Mouse (Mus musculus) neutrophil, adult 65 days (primary cell): ENCODE results near the gene B3galt6. TPM values are rescaled to one million over a fixed set of nuclear protein-coding genes. Genes with fewer than 3 reads are reported as not detected.

Experiments used
- total RNA-seq: library from RNA; stranded (reverse); gene quantifications from 2 replicates; pipeline ENCODE4 v1.2.4, GENCODE M21; 2023

B3galt6 gene
- 1.6 and 1.9 TPM in 2 replicates for total RNA-seq

DNA sequence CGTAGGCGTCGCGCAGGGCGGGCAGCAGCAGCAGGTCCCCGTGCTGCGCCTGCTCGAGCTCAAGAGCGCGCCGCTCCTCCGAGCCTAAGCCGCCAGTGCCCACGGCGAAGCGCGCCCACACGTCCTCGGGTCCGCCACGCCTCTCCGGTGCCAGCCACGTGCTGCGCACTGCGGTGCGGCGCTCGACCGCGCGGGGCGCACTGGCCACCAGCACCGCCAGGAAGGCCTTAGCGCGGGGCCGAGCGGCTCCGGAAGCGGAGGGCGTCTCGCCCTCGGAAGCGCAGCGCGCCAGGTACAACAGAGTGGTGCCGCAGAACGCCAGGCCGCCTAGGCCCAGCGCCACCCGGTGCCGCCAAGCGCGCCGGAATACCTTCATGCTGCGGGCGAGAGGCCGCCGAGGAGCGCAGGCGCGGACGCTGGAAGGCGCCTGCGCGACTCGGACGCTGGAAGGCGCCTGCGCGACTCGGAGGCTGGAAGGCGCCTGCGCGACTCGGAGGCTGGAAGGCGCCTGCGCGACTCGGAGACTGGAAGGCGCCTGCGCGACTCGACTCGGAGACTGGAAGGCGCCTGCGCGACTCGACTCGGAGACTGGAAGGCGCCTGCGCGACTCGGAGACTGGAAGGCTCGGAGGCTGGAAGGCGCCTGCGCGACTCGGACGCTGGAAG is at the start of gene B3galt6, which contains the start of gene Sdf4:
B3galt6 (minus strand) TSS at position 409 of the 665 bp plus-strand sequence.
Sdf4 (plus strand) TSS at position 632 of the 665 bp plus-strand sequence.

DNA sequence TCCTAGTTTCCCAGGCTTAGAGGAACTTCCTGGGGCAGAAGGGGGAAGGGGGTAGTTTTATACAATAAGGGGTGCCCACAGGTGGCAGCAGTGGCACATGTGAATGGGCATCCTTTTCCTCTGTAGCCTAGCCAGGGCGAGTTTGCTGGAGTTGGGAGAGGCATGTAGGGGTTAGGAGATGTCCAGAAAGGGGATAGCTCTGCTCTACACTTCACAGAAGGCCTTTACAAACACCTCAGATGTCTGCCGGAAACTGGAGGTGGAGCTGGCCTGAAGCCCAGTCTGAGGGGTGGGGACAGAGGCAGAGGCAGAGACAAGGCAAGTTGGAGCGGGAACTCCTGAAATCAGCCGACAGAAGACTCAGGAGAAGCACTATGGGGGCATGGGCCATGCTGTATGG is 33.6 kb upstream of the B3galt6 start, which contains the start of gene Tnfrsf18:
Tnfrsf18 (plus strand) TSS at position 152 of the 400 bp plus-strand sequence.

DNA sequence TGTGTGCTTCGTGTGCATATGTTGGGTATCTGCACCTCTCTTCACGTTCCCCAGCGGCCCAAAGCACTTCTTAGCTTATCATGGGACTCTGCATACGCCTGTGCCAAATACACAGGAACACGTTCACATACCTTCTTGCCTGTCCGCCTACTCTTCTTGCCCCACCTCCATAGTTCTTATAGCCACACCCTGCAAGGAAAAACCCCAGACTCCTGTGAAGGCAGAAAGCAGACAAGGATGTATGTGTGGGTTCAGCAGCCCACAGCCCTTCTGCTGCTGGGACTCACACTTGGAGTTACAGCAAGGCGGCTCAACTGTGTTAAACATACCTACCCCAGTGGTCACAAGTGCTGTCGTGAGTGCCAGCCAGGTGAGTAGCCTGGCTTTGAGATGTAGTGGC is 21.2 kb upstream of the B3galt6 start, which contains the start of gene Tnfrsf4:
Tnfrsf4 (plus strand) TSS at position 207 of the 400 bp plus-strand sequence.

DNA sequence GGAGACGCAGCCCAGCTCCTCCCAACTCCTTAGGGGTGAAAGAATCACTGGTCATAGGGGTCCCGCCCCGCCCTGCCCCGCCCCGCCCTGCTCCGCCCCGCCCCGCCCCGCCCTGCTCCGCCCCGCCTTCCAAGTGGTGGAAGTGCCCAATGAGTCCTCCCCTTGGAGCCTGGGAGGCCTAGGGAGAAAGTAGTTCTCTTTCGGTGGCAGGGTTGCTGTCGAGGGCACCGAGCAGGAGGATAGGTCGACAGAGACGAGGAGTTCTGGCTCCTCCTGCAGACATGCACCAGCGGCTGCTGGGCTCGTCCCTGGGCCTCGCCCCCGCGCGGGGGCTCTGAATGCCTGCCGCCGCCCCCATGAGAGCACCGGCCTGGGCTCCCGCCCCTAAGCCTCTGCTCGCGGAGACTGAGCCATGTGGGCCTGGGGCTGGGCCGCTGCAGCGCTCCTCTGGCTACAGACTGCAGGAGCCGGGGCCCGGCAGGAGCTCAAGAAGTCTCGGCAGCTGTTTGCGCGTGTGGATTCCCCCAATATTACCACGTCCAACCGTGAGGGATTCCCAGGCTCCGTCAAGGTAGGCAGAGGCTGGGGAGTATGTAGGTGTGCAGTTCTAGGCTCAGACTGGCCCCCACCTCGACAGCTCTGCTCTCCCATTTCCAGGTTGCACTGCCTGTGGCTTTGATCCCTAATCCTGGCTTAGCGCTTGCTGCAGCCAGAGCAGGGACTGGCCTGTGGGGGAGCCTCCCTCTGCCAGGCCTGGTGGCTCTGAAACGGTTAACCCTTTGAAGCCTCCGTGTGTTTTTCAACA is 30.1 kb downstream of the B3galt6 start, which contains the start of gene C1qtnf12:
C1qtnf12 (plus strand) TSS at position 152 of the 805 bp plus-strand sequence.

DNA sequence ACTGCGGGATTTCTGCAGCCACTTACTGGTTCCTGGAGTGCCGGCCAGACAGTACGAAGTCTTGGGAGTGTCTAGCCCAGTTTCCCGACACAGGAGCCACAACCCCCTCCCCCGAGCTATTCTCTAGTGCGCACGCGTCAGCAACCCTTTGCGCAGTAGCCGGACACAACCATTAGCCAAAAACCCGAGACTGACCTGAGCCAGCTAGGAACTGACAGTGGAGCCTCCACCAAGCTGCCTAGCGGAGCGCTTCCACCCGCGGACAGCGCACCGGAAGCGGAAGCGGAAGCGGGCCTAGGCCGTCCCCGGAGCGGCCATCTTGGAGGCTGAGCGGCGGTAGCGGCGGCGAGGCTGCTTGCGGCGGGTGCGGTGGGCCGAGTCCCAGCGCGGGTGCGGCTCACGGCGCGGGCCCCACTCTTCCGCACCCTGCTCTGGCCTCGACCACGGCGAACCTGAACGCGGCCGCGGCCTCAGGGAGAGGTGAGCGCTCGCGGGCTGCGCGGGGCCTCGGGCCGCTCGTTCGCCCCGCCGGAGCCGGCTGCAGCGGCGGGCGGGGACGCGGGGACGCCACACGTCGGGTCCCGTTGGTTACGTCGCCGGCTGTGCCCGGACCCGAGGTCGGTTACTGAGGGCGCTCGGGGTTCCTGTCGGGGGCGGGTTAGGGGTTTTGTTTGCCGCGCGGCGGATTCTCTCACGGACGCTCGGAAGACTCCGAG is 48.8 kb downstream of the B3galt6 start, which contains the start of gene Ube2j2:
Ube2j2 (plus strand) TSS at position 298 of the 716 bp plus-strand sequence.

Other genes starting within 250 kb of the B3galt6 start
- gene Atad3a, start 231.6 kb downstream of the B3galt6 start, total RNA-seq, result 7.3 and 11.4 TPM in 2 replicates
- not detected in 2 replicates for gene Vwa1, start 218.0 kb downstream of the B3galt6 start, total RNA-seq
- gene Tmem88b, start 206.8 kb downstream of the B3galt6 start, total RNA-seq, result not detected in 2 replicates
- not detected in 2 replicates for gene Ankrd65, start 202.2 kb downstream of the B3galt6 start, total RNA-seq
- 45.0 and 61.8 TPM in 2 replicates for gene Mrpl20, start 189.8 kb downstream of the B3galt6 start, total RNA-seq
- 162 and 225 TPM in 2 replicates for gene Ccnl2, start 180.2 kb downstream of the B3galt6 start, total RNA-seq
- gene Aurkaip1, start 161.4 kb downstream of the B3galt6 start, total RNA-seq, result 98.0 and 129 TPM in 2 replicates
- 0.23 and 1.3 TPM in 2 replicates for gene Mxra8, start 153.0 kb downstream of the B3galt6 start, total RNA-seq
- gene Dvl1, start 145.2 kb downstream of the B3galt6 start, total RNA-seq, result 49.9 and 68.5 TPM in 2 replicates
- gene Tas1r3, start 129.3 kb downstream of the B3galt6 start, total RNA-seq, result 2.3 and 2.6 TPM in 2 replicates
- gene Cptp, start 123.2 kb downstream of the B3galt6 start, total RNA-seq, result 20.5 and 22.6 TPM in 2 replicates
- gene Ints11, start 123.1 kb downstream of the B3galt6 start, total RNA-seq, result 31.9 and 42.4 TPM in 2 replicates
- gene Pusl1, start 100.9 kb downstream of the B3galt6 start, total RNA-seq, result 10.6 and 10.8 TPM in 2 replicates
- gene Acap3, start 100.8 kb downstream of the B3galt6 start, total RNA-seq, result 55.0 and 80.6 TPM in 2 replicates
- gene Ube2j2, start 48.8 kb downstream of the B3galt6 start, total RNA-seq, result 100 and 130 TPM in 2 replicates
- gene C1qtnf12, start 30.3 kb downstream of the B3galt6 start, total RNA-seq, result 18.1 and 25.1 TPM in 2 replicates
- 101 and 115 TPM in 2 replicates for gene Sdf4, start 223 bp upstream of the B3galt6 start, total RNA-seq
- 1.5 and 2.1 TPM in 2 replicates for gene Tnfrsf4, start 21.2 kb upstream of the B3galt6 start, total RNA-seq
- 3.5 and 6.8 TPM in 2 replicates for gene Tnfrsf18, start 33.5 kb upstream of the B3galt6 start, total RNA-seq
- not detected in 2 replicates for gene Ttll10, start 66.8 kb upstream of the B3galt6 start, total RNA-seq
- 12.2 and 12.7 TPM in 2 replicates for gene 9430015G10Rik, start 117.3 kb upstream of the B3galt6 start, total RNA-seq
- 0.18 and 0.35 TPM in 2 replicates for gene Rnf223, start 137.9 kb upstream of the B3galt6 start, total RNA-seq
- gene Agrn, start 204.8 kb upstream of the B3galt6 start, total RNA-seq, result 17.6 and 18.5 TPM in 2 replicates
- 10.6 and 19.0 TPM in 2 replicates for gene Isg15, start 208.2 kb upstream of the B3galt6 start, total RNA-seq
- 5.9 and 7.6 TPM in 2 replicates for gene AW011738, start 210.7 kb upstream of the B3galt6 start, total RNA-seq
- gene Perm1, start 223.2 kb upstream of the B3galt6 start, total RNA-seq, result not detected in 2 replicates
- gene Plekhn1, start 242.2 kb upstream of the B3galt6 start, total RNA-seq, result 13.2 and 19.2 TPM in 2 replicates
- gene Noc2l, start 243.4 kb upstream of the B3galt6 start, total RNA-seq, result 18.4 and 27.6 TPM in 2 replicates